Mouse (Mus musculus) left cerebral cortex, postnatal 36 days (tissue): Measurements from ENCODE around the gene Pon3. TPM values are rescaled to one million over a fixed set of nuclear protein-coding genes. Genes with fewer than 3 reads are reported as not detected.

Source experiments
- DNase-seq, 2 experiments: peaks; one replicate each; pipeline ENCODE4 v3.0.0; 2021 to 2022; ENCODE audit warnings: low spot score in 2 of 2, mixed read lengths in 1 of 2
- intact Hi-C: fragments of 180-260 bp; cut with DNase I; formaldehyde crosslinking; loops from one replicate; pipeline ENCODE4 v1.15.1; 2025
- total RNA-seq, 2 experiments: library from RNA; stranded (reverse); gene quantifications; 2 replicates each; pipeline ENCODE4 v1.2.3; 2021

Gene Pon3
- total RNA-seq, 2 experiments from 2014 or later = 2.1 to 3.2 TPM

DNA sequence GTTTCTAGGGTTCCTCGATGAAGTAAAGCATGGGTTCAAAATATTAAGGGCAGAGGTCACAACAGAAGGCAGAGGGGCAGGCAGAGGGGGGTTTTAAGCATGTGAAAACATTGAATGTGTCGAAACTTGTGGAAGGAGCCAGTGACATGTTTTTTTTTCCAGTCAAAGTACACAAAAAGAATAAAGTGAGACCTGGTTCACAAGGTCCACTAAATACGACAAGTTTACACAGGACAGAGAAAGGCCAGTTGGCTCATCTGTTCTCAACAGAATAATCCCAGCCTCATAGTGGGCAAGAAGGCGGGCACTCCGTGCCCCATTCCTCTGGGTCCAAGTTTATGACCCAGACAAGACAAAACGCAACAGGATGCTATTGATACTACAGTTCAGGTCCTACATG is 67.1 kb downstream of the Pon3 start:
- no peak for DNase-seq
- intact Hi-C loops = no loop called here

DNA sequence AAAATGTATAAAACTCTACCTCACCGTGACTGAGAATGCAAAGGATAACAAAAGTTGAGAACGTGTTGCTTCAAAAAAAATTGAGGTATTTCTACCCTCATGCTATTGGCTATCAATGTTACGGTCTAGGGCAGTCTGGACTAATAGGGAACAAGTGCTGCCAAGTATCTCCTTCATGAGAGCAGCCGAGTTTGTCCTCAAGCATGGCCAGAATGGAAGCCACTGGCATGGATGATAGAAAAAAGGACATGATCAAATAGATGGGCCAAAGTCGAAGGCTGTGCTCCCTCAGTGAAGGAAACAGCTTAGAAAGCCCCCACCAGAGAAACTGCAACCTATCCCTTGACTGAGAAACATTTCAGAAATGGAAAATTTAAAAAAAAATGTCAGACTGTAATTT is 68.0 kb downstream of the Pon3 start:
- intact Hi-C loops = no loop called here
- no peak for DNase-seq

- intact Hi-C loops = no loop called here
Measured at GRCm38 (mm10) chr6:5187586-5187985, 68.5 kb downstream of the Pon3 start.

DNA sequence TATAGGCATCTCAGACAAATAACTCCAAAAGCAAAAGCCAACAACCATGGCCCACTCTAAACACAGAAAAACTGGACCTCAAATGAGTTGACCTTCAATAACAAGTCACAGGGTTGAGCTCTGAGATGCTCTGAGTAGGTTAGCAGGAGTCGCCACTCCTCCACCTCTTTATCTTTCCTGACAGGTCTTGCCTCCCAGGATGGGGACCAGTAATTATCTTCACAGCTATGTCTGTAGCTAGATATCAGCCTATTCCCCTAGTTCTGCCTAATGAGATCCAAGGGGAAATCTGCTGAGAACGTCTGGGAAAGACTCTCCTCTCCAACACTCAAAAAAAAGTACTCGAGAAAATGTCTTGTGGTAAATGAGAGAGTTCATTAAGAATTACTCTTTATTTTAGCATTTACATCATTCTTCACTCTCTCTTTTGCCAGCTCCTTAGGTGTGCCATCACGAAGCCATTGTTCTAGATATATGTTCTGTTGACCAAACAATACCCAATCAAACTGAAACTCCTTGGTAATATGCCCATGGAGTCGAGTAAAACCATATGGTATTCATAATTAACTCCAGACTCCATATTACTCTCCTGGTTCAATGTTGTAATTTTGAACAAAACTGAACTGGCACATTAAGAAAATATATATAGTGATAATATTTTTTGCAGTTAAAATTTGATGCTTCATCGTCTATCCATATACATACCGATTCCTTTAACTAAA is 69.7 kb downstream of the Pon3 start:
- intact Hi-C loops = no loop called here
- no peak for DNase-seq

More at GRCm38 (mm10) chr6:5187586-5187985, 68.5 kb downstream of the Pon3 start:
- DNase-seq = no peak

DNA sequence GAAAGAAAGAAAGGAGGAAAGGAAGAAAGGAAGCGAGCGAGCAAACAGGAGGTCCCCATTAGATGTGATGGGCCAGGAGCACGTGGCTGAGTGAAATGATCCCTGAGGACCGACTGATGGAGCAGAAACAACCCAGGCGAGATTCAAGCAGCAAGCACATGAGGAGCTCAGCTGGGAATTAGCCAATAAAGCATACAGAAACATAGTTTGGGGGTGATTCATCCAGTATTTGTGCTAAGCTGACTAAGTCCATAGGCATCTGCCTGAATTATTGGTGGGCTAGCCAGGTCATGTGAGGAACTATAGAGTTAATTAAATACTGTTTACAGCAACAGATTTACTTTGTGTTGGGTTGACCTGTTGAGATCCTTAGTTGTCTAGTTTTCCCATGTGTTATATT is 75.4 kb downstream of the Pon3 start:
- intact Hi-C loops = no loop called here
- DNase-seq = no peak

DNA sequence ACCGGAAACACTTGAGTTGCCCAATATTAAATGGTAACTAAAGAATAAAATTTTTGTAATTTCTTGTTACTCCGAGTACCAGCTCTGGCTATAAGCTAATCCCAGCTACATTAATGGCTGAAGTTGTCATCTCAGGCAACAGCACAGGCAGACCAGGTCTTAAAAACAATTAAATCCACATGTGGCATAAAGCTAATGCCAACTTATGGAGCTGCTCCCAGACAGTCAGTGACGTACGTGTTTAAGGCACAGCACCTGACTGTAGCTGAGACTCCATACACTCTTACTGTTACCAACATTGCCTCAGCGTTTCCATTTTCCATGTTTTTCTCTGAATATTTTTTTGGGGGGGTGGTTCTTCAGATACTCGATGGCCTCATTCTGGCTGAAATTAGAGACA is 76.9 kb downstream of the Pon3 start:
- no peak for DNase-seq
- intact Hi-C loops = no loop called here

DNA sequence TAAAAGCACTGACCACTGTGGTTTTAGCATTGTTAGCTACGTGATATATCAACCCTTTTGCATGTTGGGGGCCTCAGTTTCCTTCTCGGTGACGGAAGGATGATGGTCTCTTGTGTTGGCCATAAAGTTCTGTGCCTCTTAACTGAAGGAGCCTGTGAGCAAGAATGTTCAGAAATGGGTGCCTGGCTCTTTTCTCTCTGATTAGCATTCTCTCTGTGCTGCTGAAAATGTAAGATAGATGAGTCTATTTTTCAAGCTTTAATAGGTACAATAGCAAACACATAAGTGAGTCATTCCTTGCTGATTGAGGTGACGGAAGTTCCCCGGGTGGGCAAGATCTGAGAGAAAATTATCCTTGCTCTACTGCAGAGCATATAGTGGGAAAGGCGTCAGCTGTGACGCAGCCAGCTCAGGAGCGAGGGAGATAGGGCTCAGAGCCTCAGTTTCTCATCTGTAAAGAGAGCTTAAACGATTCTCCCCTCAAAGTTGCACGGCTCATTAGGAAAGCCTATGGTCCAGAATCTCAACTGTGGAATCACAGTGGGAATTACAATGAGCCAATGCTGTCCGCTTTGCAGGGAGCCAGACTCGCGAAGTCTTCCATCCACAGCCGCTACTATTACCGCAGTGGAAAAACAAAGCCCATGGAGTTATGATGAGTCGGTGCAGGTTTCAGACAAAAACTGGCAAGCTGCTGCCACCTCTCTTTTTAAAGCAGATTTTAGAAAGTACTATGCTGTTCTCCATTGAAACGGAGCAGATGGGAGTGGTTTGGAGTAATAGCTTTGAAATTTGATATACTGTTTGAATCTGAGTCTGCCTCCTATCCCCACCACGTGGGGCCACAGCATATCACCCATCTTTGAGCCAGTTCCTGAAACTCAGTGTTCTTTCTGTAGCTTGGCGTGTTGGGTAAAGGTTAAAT is 77.9 kb downstream of the Pon3 start:
- intact Hi-C loops = no loop called here
- DNase-seq = peak in 1 of 2 experiments; percentile 8

GRCm38 (mm10) chr6:5174179-5174812 is 81.8 kb downstream of the Pon3 start:
- no peak for DNase-seq
- intact Hi-C loops = no loop called here

GRCm38 (mm10) chr6:5172571-5172970 is 83.5 kb downstream of the Pon3 start:
- intact Hi-C loops = no loop called here
- no peak for DNase-seq

DNA sequence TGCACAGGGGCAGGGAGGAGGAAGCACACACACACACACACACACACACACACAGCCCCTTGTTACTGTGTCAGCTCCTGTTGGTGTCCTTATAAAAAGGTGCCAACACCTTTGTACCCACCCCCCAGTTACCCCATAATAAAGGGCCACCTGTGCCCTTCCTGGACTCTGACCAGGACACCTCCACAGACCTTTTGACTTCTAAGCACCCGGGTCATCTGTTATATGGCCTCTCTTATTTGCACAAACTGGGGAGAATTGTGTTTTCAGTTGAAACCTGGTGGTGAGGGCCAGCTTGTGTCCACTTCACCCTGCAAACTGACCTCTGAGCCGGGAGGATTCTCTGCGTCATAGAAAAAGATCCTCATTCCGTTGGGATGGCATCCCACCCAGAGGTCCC is 84.7 kb downstream of the Pon3 start:
- intact Hi-C loops = no loop called here
- no peak for DNase-seq

Other genes starting within 250 kb of the Pon3 start
- gene Pon1, start 62.3 kb downstream of the Pon3 start, total RNA-seq = not detected
- gene Pon2, start 42.2 kb upstream of the Pon3 start, total RNA-seq = 10 to 100 TPM; 23.7 to 24.4 TPM
- under 1 TPM; 0.25 to 0.59 TPM for gene Asb4, start 127.1 kb upstream of the Pon3 start, total RNA-seq
- 10 to 100 TPM in 1 of 2 experiments, 1 to 10 TPM in 1; 9.4 to 10.4 TPM for gene Pdk4, start 240.0 kb upstream of the Pon3 start, total RNA-seq